Mouse (Mus musculus) embryo, embryonic 11.5 days (tissue): ENCODE results near the gene Rex1bd.
A peak's percentile ranks its signal among the peaks of the same experiment; 100 is the strongest.

Source experiments
- DNase-seq: peaks from one replicate; pipeline ENCODE4 v3.0.0-alpha.2; 2012; ENCODE audit warnings: low read depth, low spot score

Rex1bd gene

DNA sequence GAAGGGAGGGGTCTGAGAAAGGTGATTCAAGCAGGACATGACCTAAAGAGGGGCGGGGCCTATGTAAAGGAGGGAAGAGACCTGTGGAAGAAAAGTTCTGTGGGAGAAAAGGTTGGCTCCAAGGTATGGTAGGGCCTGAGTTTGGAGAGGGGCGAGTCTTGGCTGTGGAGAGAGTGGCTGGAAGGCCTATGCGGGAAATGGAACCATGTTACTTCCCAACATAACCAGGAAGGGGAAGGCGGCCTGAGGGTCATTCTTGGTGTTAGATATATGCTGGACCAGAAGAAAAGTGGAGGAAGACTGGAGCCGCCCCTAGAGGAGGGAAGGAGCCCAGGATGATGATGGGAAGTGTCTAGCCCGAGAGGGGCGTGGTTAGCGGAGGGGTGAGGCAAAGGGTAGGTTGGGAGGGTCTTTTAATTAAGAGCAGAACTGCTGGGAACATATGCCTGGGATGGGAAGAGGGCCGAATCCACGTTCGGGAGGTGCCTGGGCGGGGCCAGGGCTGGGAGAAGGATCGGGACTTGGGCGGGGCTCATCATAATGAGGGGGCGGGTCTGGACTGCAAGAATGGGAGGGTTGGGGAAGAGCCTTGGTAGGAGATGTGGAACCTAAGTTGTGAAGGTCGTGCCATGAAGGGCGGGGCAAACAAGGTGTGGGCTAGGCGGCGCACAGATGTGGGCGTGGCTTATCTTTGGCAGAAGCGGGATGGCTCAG lies 29.1 kb downstream of the Rex1bd start:
- no peak for DNase-seq

- peak; percentile 89 for DNase-seq
Observed at GRCm38 (mm10) chr8:70476333-70477268, 30.0 kb downstream of the Rex1bd start, which contains the start of gene Klhl26. TSS of gene Klhl26 (minus strand) at chr8:70476968.

GRCm38 (mm10) chr8:70471856-70472255 lies 34.7 kb downstream of the Rex1bd start:
- DNase-seq, result no peak

DNA sequence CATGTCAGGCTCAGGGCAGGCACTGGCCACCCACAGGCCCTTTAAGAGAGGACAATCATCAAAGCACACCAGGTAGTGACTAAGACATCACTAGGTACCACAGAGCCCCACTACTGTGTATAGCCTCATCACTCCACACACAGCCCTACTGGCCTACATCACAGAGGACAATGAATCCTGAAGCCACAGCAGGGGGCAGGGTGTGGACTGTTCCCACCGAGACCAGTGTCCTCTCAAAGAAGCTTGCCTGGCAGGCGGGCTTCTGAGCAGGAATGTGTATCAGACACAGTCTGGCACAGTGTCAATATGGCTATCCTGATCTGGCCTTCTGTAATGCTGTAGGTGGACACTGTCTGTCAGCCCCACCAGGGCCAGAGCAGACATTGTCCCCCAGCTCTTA lies 36.6 kb downstream of the Rex1bd start:
- DNase-seq, result no peak

GRCm38 (mm10) chr8:70469295-70469916 lies 37.1 kb downstream of the Rex1bd start:
- DNase-seq, result no peak

DNA sequence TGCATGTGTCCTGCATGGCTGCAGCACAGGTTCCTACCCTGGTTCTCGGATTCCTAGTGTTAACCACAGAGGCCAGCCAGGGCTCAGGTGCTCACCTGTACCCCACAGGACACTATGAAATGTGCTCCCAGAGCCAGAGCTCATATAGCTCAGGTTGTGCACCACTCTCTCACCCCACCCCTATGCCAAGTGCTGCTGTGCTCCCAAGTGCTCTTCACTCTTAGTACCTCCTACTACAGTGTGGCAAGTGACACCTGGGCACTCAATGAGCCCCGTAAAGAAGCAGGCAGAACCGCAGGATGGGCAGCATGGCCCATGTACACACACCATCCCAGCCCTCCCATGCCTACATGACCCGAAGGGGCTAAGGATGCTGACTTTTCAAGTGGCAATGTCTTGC lies 37.8 kb downstream of the Rex1bd start:
- DNase-seq, result no peak

DNA sequence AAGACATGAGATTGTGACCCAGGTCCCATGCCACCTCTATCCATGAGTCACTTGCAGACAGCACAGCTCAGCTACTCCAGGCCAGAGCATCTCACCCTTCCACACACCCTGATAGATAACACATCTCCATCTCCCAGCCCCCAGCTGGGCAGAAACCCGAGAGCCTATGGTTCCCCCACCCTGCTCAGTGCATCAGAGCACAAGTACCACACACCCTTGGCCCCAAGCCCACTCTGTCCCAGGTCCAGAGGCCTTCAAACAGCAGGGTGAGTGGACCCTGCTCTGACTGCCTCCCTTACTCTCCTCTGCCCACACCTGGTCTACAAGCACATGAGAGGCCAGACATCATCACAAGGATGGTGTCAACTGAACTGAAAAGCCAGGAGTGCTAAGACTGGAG lies 38.6 kb downstream of the Rex1bd start:
- DNase-seq, result no peak

DNA sequence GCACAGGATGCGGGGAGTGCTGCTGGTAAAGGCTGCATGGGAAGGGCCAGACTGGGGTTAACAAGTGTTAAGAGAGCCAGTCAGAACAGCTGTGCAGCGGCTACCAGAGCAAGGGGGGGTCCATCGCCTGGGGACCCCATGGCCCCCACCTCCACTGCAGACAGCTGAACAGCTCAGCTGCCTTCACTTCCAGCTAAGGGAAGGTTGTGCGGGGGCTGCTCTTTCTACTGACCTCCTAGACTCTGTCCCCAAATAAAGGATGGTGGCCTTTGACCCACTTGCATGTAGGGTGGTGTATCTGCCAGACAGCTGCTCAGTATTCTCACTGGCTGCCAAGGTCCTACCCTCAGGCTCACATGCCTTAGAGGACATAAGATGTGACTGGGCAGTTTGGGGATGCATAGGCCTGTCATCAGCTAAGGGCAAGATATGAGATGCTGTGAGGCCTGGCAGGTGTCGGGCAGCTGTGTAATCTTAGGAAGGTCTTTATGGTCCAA lies 39.3 kb downstream of the Rex1bd start:
- no peak for DNase-seq

DNA sequence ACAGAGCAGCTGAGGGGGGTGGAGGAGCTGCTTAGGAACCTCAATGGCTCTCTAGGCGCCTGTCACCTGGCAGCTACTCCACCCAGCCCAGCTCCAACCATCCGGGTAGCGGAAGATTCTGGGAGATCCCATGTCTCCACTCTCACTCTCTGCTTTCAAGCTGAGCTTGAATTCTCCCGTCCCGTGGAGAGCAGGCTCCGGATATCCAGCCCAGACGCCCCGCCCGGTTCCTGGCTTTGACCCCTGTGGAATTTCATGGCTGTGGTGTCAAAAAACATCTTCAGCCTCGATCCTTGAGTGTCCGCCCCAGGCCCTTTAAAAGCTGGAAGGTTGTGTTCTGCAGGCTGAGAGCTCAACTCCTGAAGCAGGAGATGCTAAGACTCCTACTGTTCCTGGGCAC lies 39.8 kb downstream of the Rex1bd start:
- no peak for DNase-seq

DNA sequence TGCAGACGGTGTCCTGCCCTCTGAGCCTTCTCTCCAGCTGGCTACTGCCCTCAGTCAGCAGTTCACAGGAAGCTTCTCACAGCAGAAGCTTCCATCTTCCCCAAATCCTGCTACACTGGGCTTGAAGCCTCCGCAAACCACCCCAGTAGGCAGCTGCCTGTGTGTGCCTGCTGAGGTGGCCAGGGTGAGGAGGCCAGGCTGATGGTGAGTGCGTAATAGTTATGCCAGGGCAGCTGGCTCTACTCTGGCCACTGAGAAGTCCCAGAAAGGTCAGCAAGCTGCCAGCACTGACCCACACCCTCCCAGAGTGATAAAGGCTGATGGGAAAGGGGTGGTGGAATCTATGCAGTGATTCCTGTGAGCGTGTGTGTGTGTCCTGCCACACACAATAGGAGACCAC lies 40.2 kb downstream of the Rex1bd start:
- DNase-seq, result no peak

DNA sequence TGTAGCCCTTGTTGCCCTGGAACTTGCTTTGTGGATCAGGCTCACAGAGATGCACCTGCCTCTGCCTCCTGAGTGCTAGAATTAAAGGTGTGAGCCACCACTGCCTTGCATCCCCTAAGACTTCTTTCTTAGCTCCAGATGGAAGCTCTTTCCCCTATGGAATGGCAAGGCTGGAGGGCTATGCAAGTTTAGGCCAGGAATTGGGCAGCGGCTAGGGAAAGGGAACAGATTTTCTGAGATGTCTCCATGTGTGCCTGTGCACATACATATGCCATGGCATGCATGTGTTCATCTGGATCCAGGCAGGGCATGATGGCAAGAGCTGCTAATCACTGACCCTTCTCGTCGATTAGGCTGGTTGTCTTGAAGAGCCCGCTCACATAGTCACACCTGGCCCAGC lies 40.9 kb downstream of the Rex1bd start:
- DNase-seq, result no peak

DNA sequence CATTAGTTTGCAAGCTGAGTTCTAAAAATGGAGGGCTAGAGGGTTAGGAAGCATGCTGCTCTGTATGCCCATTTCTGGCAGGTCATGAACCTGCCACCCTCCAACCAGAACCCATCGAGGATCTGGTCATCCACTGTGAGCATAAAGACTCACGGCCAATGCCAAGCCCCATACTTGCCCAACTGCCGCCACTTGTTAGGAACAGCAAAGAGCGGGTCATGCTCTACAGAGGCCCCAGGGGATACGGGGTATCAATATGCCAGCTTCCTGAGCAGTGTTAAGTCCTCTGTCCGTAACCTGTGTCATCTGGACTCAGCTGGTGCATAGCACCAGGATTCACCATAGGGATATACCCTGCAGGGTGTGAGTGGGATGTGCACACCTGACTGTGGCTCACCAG lies 42.4 kb downstream of the Rex1bd start:
- no peak for DNase-seq

GRCm38 (mm10) chr8:70463306-70463705 lies 43.2 kb downstream of the Rex1bd start:
- no peak for DNase-seq

DNA sequence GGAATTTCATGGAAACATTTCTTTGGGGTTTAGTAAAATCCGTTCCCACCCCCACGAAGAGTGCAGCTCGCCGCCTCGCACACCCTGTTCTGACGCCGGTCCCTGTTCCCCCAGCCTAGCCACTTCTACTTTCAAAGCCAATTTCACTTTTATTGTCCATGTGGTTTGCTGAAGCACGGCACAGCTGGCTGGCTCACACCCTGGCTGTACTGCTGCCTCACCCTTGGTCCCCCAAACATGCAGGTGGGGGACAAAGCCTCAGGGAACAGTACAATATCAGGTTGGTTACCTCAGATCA lies 44.1 kb downstream of the Rex1bd start:
- no peak for DNase-seq

GRCm38 (mm10) chr8:70461765-70462515 lies 44.6 kb downstream of the Rex1bd start:
- DNase-seq, result no peak

- DNase-seq, result no peak
Observed at GRCm38 (mm10) chr8:70460606-70461005, 45.9 kb downstream of the Rex1bd start.

GRCm38 (mm10) chr8:70460199-70460598 lies 46.4 kb downstream of the Rex1bd start:
- no peak for DNase-seq

DNA sequence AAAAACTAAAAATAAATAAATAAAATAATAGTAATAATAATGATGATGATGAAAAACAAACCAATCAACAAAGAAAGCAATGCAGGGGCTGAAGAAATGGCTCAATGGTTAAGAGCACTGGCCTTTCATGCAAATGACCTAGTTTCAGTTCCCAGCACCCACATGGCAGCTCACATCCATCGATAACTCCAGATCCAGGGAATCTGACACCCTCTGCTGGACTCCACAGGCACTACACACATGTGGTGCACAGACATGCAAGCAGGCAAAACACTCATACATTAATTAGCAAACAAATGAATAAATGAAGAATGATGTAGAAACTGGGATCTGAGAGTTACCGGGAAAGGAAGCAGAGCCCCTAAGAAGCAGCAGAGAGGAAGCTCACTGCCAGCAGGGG lies 46.9 kb downstream of the Rex1bd start:
- DNase-seq, result no peak

GRCm38 (mm10) chr8:70458462-70458861 lies 48.1 kb downstream of the Rex1bd start:
- no peak for DNase-seq

DNA sequence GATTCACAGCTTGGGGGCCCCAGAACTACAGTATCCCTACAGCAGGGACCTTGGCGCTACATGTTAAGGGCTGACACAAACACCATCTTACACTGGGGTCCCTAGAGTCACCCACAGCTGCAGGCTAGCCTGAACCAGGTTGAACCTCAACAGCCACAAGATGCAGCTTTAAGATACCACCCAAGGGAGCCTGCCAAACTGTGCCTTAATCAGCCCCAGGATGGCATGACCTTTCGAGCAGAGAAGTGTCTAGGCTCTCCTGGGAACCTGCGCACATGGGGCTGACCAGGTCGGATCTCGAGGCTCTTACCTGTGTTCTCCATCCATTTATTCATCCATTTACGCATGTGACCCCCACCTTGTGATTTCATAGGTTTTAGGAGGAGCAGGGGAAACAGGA lies 48.7 kb downstream of the Rex1bd start:
- no peak for DNase-seq

- DNase-seq, result no peak
Observed at GRCm38 (mm10) chr8:70456996-70457395, 49.6 kb downstream of the Rex1bd start.
